Mouse (Mus musculus): Measurements from ENCODE around the gene Cacnb2. TPM values are rescaled to one million over a fixed set of nuclear protein-coding genes. Genes with fewer than 3 reads are reported as not detected.

The Cacnb2 gene
- total and polyA plus RNA-seq, 3 experiments, result not detected

DNA sequence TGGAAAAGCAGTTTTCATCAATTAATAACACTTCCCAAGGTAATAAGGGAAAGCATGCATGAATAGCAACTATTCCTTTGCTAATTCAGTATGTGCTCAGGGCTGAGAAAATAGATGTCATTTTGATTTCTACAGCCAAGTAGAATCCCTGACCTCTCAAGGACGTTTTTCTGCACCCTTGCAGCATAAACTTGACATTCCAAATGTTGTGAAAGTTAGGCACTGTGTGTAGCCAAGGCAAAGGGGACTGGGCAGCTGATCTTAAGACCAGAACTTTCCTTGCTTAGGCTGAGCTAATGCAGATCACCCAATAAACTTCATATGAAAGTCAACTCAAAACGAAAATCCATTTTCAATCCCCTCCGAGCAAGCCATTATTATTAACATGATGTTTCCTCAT is 226.6 kb downstream of the Cacnb2 start:
- Histone ChIP-seq H3K27ac (ENCODE audit: control insufficient read depth, low read depth, low read length) (no peak overlapping the region), H3K9me3 (replicated peaks; ENCODE audit: insufficient read depth, low read length) (no peaks in the 10 kb centered on the region), H3K9ac (ENCODE audit: control insufficient read depth, low read depth, low read length, poor library complexity, severe bottlenecking) (no peak overlapping the region), H3K79me2 (ENCODE audit: control insufficient read depth, insufficient read depth, low read length, poor library complexity) (no peaks in the 10 kb centered on the region), H3K4me3 (ENCODE audit: control insufficient read depth in 1 of 2, insufficient read depth in 1 of 2, low read depth in 2 of 2, low read length in 2 of 2) (no peak overlapping the region), H3K36me3 (ENCODE audit: control insufficient read depth in 1 of 2, insufficient read depth in 2 of 2, low read length in 2 of 2) (no peaks in the 10 kb centered on the region), H3K4me1 (ENCODE audit: control insufficient read depth in 1 of 2, insufficient read depth in 2 of 2, low read length in 2 of 2) (no peaks in the 10 kb centered on the region), H3K27me3 (ENCODE audit: control insufficient read depth in 1 of 2, insufficient read depth in 2 of 2, low read length in 2 of 2) (no peaks in the 10 kb centered on the region)
- no peak for DNase-seq (ENCODE audit: low read depth, low spot score)
- TF ChIP-seq ELF1 (IDR thresholded peaks at IDR 0.05; ENCODE audit: low read depth, low read length), result no peak
- TF ChIP-seq KAT2A (conservative IDR thresholded peaks at IDR 0.05; ENCODE audit: low read depth, low read length), result no peak
- no peak for TF ChIP-seq MAX (IDR thresholded peaks at IDR 0.05; ENCODE audit: low read length)
- no peak for TF ChIP-seq MXI1 (IDR thresholded peaks at IDR 0.05; ENCODE audit: low read depth, low read length)
- TF ChIP-seq ZNF384 (IDR thresholded peaks at IDR 0.05; ENCODE audit: low read depth, low read length), result no peak
- TF ChIP-seq CHD2 (IDR thresholded peaks at IDR 0.05; ENCODE audit: low read length), result no peak
- TF ChIP-seq UBTF (IDR thresholded peaks at IDR 0.05; ENCODE audit: borderline replicate concordance, insufficient read depth, low read depth, low read length), result no peak
- no peak for TF ChIP-seq MAZ (IDR thresholded peaks at IDR 0.05; ENCODE audit: low read depth, low read length)
- no peak for TF ChIP-seq NELFE (IDR thresholded peaks at IDR 0.05; ENCODE audit: low read depth, low read length)
- no peak for TF ChIP-seq SMC3 (IDR thresholded peaks at IDR 0.05; ENCODE audit: low read depth, low read length)
- no peak for TF ChIP-seq MYC (IDR thresholded peaks at IDR 0.05; ENCODE audit: low read depth, low read length)
- no peak for TF ChIP-seq E2F4 (IDR thresholded peaks at IDR 0.05; ENCODE audit: borderline replicate concordance, low read depth, low read length)
- TF ChIP-seq CTCF (IDR thresholded peaks at IDR 0.05 in 2 of 3, conservative IDR thresholded peaks at IDR 0.05 in 1 of 3; ENCODE audit: control insufficient read depth in 1 of 3, insufficient read depth in 1 of 3, low read depth in 2 of 3, low read length in 3 of 3, poor library complexity in 1 of 3, severe bottlenecking in 1 of 3), result no peak

DNA sequence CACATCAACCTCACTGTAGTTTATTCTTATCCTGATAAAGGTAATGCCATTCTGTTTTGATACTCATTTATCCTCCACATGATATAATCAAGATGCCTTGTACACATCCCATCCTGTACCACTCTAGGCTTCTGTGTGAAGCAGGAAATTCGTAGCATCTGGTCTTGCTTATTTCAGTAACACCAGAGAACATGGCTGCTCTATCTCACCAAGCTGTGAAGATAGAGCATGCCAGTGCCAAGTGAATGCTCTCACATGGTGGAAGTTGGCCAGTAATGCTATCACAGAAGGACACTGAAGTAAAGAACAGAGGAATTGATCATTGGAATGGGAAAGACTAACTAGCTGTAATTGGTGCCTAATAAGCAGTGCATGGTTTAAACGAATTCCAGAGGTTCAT is 228.4 kb downstream of the Cacnb2 start:
- Histone ChIP-seq H3K79me2 (ENCODE audit: control insufficient read depth, insufficient read depth, low read length, poor library complexity) (no peaks in the 10 kb centered on the region), H3K9me3 (replicated peaks; ENCODE audit: insufficient read depth, low read length) (no peaks in the 10 kb centered on the region), H3K4me3 (ENCODE audit: control insufficient read depth in 1 of 2, insufficient read depth in 1 of 2, low read depth in 2 of 2, low read length in 2 of 2) (no peak overlapping the region), H3K27ac (ENCODE audit: control insufficient read depth, low read depth, low read length) (no peak overlapping the region), H3K4me1 (ENCODE audit: control insufficient read depth in 1 of 2, insufficient read depth in 2 of 2, low read length in 2 of 2) (no peaks in the 10 kb centered on the region), H3K9ac (ENCODE audit: control insufficient read depth, low read depth, low read length, poor library complexity, severe bottlenecking) (no peak overlapping the region), H3K27me3 (ENCODE audit: control insufficient read depth in 1 of 2, insufficient read depth in 2 of 2, low read length in 2 of 2) (no peaks in the 10 kb centered on the region), H3K36me3 (ENCODE audit: control insufficient read depth in 1 of 2, insufficient read depth in 2 of 2, low read length in 2 of 2) (no peaks in the 10 kb centered on the region)
- TF ChIP-seq BHLHE40 (IDR thresholded peaks at IDR 0.05; ENCODE audit: borderline replicate concordance, low read depth, low read length) (no peak), MEF2A (IDR thresholded peaks at IDR 0.05; ENCODE audit: extremely low read depth, insufficient replicate concordance, low read depth, low read length, poor library complexity, severe bottlenecking) (no peak), POLR2AphosphoS2 (IDR thresholded peaks at IDR 0.05; ENCODE audit: low read length) (no peak), HCFC1 (IDR thresholded peaks at IDR 0.05; ENCODE audit: low read depth, low read length) (no peak), ZKSCAN1 (IDR thresholded peaks at IDR 0.05; ENCODE audit: low read depth, low read length) (no peak), ZMIZ1 (IDR thresholded peaks at IDR 0.05; ENCODE audit: low read depth, low read length) (no peak), UBTF (IDR thresholded peaks at IDR 0.05; ENCODE audit: borderline replicate concordance, insufficient read depth, low read depth, low read length) (no peak)
- DNase-seq (ENCODE audit: low read depth, low spot score), result no peak

Measured in MEL (cell line).